32 mouse cellular contexts compared by ENCODE assay signal in the genomic region with DNA sequence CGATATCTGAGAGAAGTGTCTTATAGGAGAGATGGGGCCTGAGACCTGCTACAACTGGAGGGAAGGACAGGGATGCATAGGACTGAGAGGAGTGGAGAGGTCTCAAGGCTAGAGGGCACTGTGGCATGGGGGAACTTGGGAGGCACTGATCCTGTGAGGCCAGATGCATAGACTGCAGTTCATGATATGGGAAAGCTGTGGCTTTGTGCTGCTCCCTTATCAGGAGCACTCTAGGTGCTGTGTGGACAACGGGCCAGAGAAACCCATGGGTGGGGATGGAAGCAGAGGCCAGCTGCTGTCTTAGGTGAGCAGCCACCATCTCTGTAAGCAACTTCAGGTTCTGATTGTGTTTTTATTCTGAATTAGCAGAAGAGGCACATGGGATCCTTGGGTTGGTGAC. TPM values are rescaled to one million over a fixed set of nuclear protein-coding genes. Genes with fewer than 3 reads are reported as not detected.
DNase-seq lines count a peak whose midpoint lies in the region; ATAC-seq and TF ChIP-seq lines count a peak whose summit lies in the region.
"Had no signal": no experiment of that assay in that cellular context is flagged by ENCODE, and none has a peak within 500 bp of the region (broad histone marks: within the 10 kb centered on the region; RNA-seq: fewer than 3 reads in every experiment).

No protein-coding gene starts in this region.

- no peaks in the 10 kb centered on the region for H3K9me3 ChIP-seq in liver, postnatal 0 days (ENCODE audit: low read length)
- H3K9me3 ChIP-seq in MEL (replicated peaks; ENCODE audit: insufficient read depth, low read length) = no peaks in the 10 kb centered on the region
- no peaks in the 10 kb centered on the region for H3K9me3 ChIP-seq in kidney, embryonic 15.5 days (replicated peaks)
- H3K9me3 ChIP-seq: embryonic facial prominence, embryonic 12.5 days; embryonic facial prominence, embryonic 15.5 days; G1E; heart, embryonic 10.5 days; heart, embryonic 13.5 days had no signal

- H3K4me2 ChIP-seq in liver, postnatal 0 days (ENCODE audit: low read depth, low read length) = no peak overlapping the region
- no peak overlapping the region for H3K4me2 ChIP-seq in kidney, embryonic 15.5 days
- H3K4me2 ChIP-seq: embryonic facial prominence, embryonic 12.5 days; embryonic facial prominence, embryonic 15.5 days; heart, embryonic 13.5 days; hindbrain, embryonic 14.5 days had no signal

- no peaks in the 10 kb centered on the region for H3K36me3 ChIP-seq in liver, postnatal 0 days (replicated peaks; ENCODE audit: insufficient read depth, low read length)
- peaks cover 0 to 14% of the 10 kb centered on the region in 2 experiments; a peak in 2 of 4 replicates for H3K36me3 ChIP-seq in MEL (ENCODE audit: control insufficient read depth in 1 of 2, insufficient read depth in 2 of 2, low read length in 2 of 2)
- no peaks in the 10 kb centered on the region for H3K36me3 ChIP-seq in kidney, embryonic 15.5 days
- H3K36me3 ChIP-seq: embryonic facial prominence, embryonic 12.5 days; embryonic facial prominence, embryonic 15.5 days; heart, embryonic 10.5 days; heart, embryonic 13.5 days had no signal

- no peak overlapping the region for H3K27ac ChIP-seq in liver, postnatal 0 days (ENCODE audit: low read depth)
- no peak overlapping the region for H3K27ac ChIP-seq in MEL (ENCODE audit: control insufficient read depth, low read depth, low read length)
- H3K27ac ChIP-seq in brown adipose tissue, adult 24 weeks (replicated peaks; ENCODE audit: low read depth, low read length) = peak overlapping the region; percentile 100
- H3K27ac ChIP-seq in kidney, embryonic 15.5 days = no peak overlapping the region
- H3K27ac ChIP-seq: embryonic facial prominence, embryonic 12.5 days; embryonic facial prominence, embryonic 15.5 days; heart, embryonic 10.5 days; heart, embryonic 13.5 days; hindbrain, embryonic 14.5 days; hindbrain, postnatal 0 days had no signal

- peaks cover 2% of the 10 kb centered on the region; the same call in 1 of the 2 replicates for H3K79me2 ChIP-seq in MEL (ENCODE audit: control insufficient read depth, insufficient read depth, low read length, poor library complexity)

- H3K27me3 ChIP-seq in liver, postnatal 0 days (ENCODE audit: insufficient read depth, low read length) = no peaks in the 10 kb centered on the region
- no peaks in the 10 kb centered on the region for H3K27me3 ChIP-seq in MEL (ENCODE audit: control insufficient read depth in 1 of 2, insufficient read depth in 2 of 2, low read length in 2 of 2)
- no peaks in the 10 kb centered on the region for H3K27me3 ChIP-seq in kidney, embryonic 15.5 days
- H3K27me3 ChIP-seq: CH12.LX; embryonic facial prominence, embryonic 12.5 days; embryonic facial prominence, embryonic 15.5 days; heart, embryonic 13.5 days had no signal

- WGBS in liver, postnatal 0 days (ENCODE audit: insufficient replicate concordance) = 74% methylated on average over 2 of the region's 2 CpGs
- 85% methylated on average over 2 of the region's 2 CpGs for WGBS in kidney, embryonic 15.5 days

- no peak for ATAC-seq in liver, postnatal 0 days
- peak; percentile 26 for ATAC-seq in megakaryocyte progenitor cell, adult 5-6 weeks (replicated peaks; ENCODE audit: poor library complexity)
- ATAC-seq in kidney, embryonic 15.5 days (replicated peaks; ENCODE audit: low FRiP score) = no peak
- ATAC-seq: activated CD4-positive, CD25-positive, alpha-beta regulatory T cell, adult 4 months; forebrain, embryonic 14.5 days; forebrain, postnatal 0 days; hindbrain, postnatal 0 days had no signal

- H3K4me1 ChIP-seq in liver, postnatal 0 days (ENCODE audit: insufficient read depth) = peaks cover 17% of the 10 kb centered on the region
- peaks cover 2 to 19% of the 10 kb centered on the region in 2 experiments; a peak in 2 of 4 replicates for H3K4me1 ChIP-seq in MEL (ENCODE audit: control insufficient read depth in 1 of 2, insufficient read depth in 2 of 2, low read length in 2 of 2)
- peaks cover 9% of the 10 kb centered on the region; the same call in 1 of the 2 replicates for H3K4me1 ChIP-seq in brown adipose tissue, adult 24 weeks (ENCODE audit: control insufficient read depth, insufficient read depth, insufficient read length, low read length)
- H3K4me1 ChIP-seq in kidney, embryonic 15.5 days = peaks cover 16% of the 10 kb centered on the region

- no peak for TF ChIP-seq POLR2A in MEL (IDR thresholded peaks at IDR 0.05; ENCODE audit: control insufficient read depth in 1 of 2, insufficient read depth in 1 of 2, low read depth in 1 of 2, low read length in 2 of 2, poor library complexity in 1 of 2)

- no peak for TF ChIP-seq RAD21 in MEL (IDR thresholded peaks at IDR 0.05; ENCODE audit: low read depth, low read length)

- H3K9ac ChIP-seq in liver, postnatal 0 days (replicated peaks) = no peak overlapping the region
- H3K9ac ChIP-seq in MEL (ENCODE audit: control insufficient read depth, low read depth, low read length, poor library complexity, severe bottlenecking) = no peak overlapping the region
- no peak overlapping the region for H3K9ac ChIP-seq in kidney, embryonic 15.5 days
- H3K9ac ChIP-seq: embryonic facial prominence, embryonic 12.5 days; embryonic facial prominence, embryonic 15.5 days; forebrain, postnatal 0 days; heart, embryonic 13.5 days; hindbrain, embryonic 14.5 days had no signal

- no peak overlapping the region for H3K4me3 ChIP-seq in liver, postnatal 0 days (ENCODE audit: low read depth, low read length)
- no peak overlapping the region for H3K4me3 ChIP-seq in MEL (ENCODE audit: control insufficient read depth in 1 of 2, insufficient read depth in 1 of 2, low read depth in 2 of 2, low read length in 2 of 2)
- no peak overlapping the region for H3K4me3 ChIP-seq in brown adipose tissue, adult 24 weeks (ENCODE audit: insufficient read depth, low read depth, low read length)
- H3K4me3 ChIP-seq in kidney, embryonic 15.5 days (replicated peaks) = no peak overlapping the region
- H3K4me3 ChIP-seq: embryonic facial prominence, embryonic 12.5 days; embryonic facial prominence, embryonic 15.5 days; gastrocnemius, adult 2 months; heart, embryonic 10.5 days; heart, embryonic 13.5 days had no signal

- TF ChIP-seq EP300 in liver, postnatal 0 days (IDR thresholded peaks at IDR 0.05; ENCODE audit: low read depth) = no peak
- peak; percentile 12 to 51; a peak in 2 of 4 replicates for TF ChIP-seq EP300 in MEL (IDR thresholded peaks at IDR 0.05; ENCODE audit: low read depth in 1 of 2, low read length in 2 of 2)

- no peak for TF ChIP-seq CTCF in liver, postnatal 0 days (IDR thresholded peaks at IDR 0.05; ENCODE audit: low read depth)
- TF ChIP-seq CTCF in MEL (IDR thresholded peaks at IDR 0.05 in 2 of 3, conservative IDR thresholded peaks at IDR 0.05 in 1 of 3; ENCODE audit: control insufficient read depth in 1 of 3, insufficient read depth in 1 of 3, low read depth in 2 of 3, low read length in 3 of 3, poor library complexity in 1 of 3, severe bottlenecking in 1 of 3) = peak in 2 of 3 experiments; percentile 4 to 15; a peak in 1 of 6 replicates

- peak; percentile 15 for DNase-seq in liver
- no peak for DNase-seq in liver, postnatal 0 days
- DNase-seq in MEL (ENCODE audit: low read depth, low spot score) = peak; percentile 26
- DNase-seq in adrenal gland, adult 8-10 months = no peak
- DNase-seq: adrenal gland, postnatal 10 days; adrenal gland, postnatal 36 days; B cell, adult 2 months; cerebellum, adult 11 months; cerebellum, adult 2 months; cerebellum, adult 9-11 months; cerebellum, postnatal 25 days; forebrain, postnatal 0 days; gastrocnemius, adult 2 months; gastrocnemius, postnatal 14 days; heart, adult 18-20 months; heart, postnatal 14 days; heart, postnatal 4 days had no signal

TF ChIP-seq in MEL, 35 proteins besides CTCF, POLR2A, EP300 and RAD21:
- TF ChIP-seq TAL1 (IDR thresholded peaks at IDR 0.05; ENCODE audit: low read length) (peak; percentile 28), USF1 (IDR thresholded peaks at IDR 0.05; ENCODE audit: low read depth, low read length) (no peak), TCF12 (IDR thresholded peaks at IDR 0.05; ENCODE audit: low read depth, low read length) (peak; percentile 70; the same call in 1 of the 2 replicates), TBP (IDR thresholded peaks at IDR 0.05; ENCODE audit: low read depth, low read length) (no peak)

RNA-seq across cellular contexts. Expression of a gene that starts 3.2 kb away (rescaled TPM):
- polyA plus RNA-seq in liver, postnatal 0 days (2015; fragmentation: Nextera tagmentation; extraction: Ambion mirVana) = 5.4 and 5.6 TPM in 2 replicates
- 12.6 and 15.1 TPM in 2 replicates for total RNA-seq in MEL (2012; rRNA removed)
- 10 to 100 TPM in 1 of 2 experiments, not detected in 1; 15.0 TPM for polyA plus RNA-seq in MEL (2012; ENCODE audit: insufficient read depth in 1 of 2, insufficient read length in 2 of 2, low read depth in 1 of 2, low replicate concordance in 2 of 2, missing spikeins in 1 of 2)
- polyA plus RNA-seq in brown adipose tissue, adult 24 weeks (2012; ENCODE audit: insufficient read depth, insufficient read length, missing spikeins) = 15.0 and 15.7 TPM in 2 replicates
- 43.3 and 46.6 TPM in 2 replicates for total RNA-seq in megakaryocyte progenitor cell, adult 5-6 weeks (2015)
- total RNA-seq in megakaryocyte progenitor cell, adult 5-6 weeks (2017) = 23.2 and 37.2 TPM in 2 replicates
- 10 to 100 TPM; 18.1 to 26.7 (median 22.5) TPM for total RNA-seq in adrenal gland, adult 8-10 months (2022)
- 17.5 and 18.7 TPM in 2 replicates for polyA plus RNA-seq in kidney, embryonic 15.5 days (2015; fragmentation: Nextera tagmentation; extraction: Ambion mirVana)

RNA-seq across cellular contexts. Expression of a gene that starts 15.9 kb away (rescaled TPM):
- polyA plus RNA-seq in liver, postnatal 0 days (2015; fragmentation: Nextera tagmentation; extraction: Ambion mirVana) = not detected in 2 replicates
- not detected in 2 replicates for total RNA-seq in MEL (2012; rRNA removed)
- not detected for polyA plus RNA-seq in MEL (2012; ENCODE audit: insufficient read depth in 1 of 2, insufficient read length in 2 of 2, low read depth in 1 of 2, low replicate concordance in 2 of 2, missing spikeins in 1 of 2)
- polyA plus RNA-seq in brown adipose tissue, adult 24 weeks (2012; ENCODE audit: insufficient read depth, insufficient read length, missing spikeins) = not detected in 2 replicates
- not detected in 2 replicates for total RNA-seq in megakaryocyte progenitor cell, adult 5-6 weeks (2015)
- not detected in 2 replicates for total RNA-seq in megakaryocyte progenitor cell, adult 5-6 weeks (2017)
- total RNA-seq in adrenal gland, adult 8-10 months (2022) = 1 to 10 TPM in 1 of 4 experiments, under 1 TPM in 1, not detected in 2; 0.12 to 1.3 TPM
- polyA plus RNA-seq in kidney, embryonic 15.5 days (2015; fragmentation: Nextera tagmentation; extraction: Ambion mirVana) = 0.32 and 0.41 TPM in 2 replicates
- total RNA-seq: common myeloid progenitor, adult 5-6 weeks; forebrain, postnatal 0 days; hindbrain, postnatal 0 days had no signal
- polyA plus RNA-seq: activated CD4-positive, CD25-positive, alpha-beta regulatory T cell, adult 4 months; cerebellum, adult 2 months; forebrain, postnatal 0 days; frontal cortex, adult 2 months; G1E; hindbrain, postnatal 0 days had no signal

Comparison
In these comparisons a context has a peak if more than half of its experiments do, and no peak if none do; other contexts are left out.
1. DNase-seq: peak in liver (single experiment) and MEL (single experiment); none in liver, postnatal 0 days (single experiment) and adrenal gland, adult 8-10 months (single experiment).